Mouse (Mus musculus): ENCODE measurements around the gene Thoc6. TPM values are rescaled to one million over a fixed set of nuclear protein-coding genes. Genes with fewer than 3 reads are reported as not detected.

The Thoc6 gene
- polyA plus RNA-seq, 1 experiment from 2014 or later, result 49.6 TPM

GRCm38 (mm10) chr17:23660117-23660875 is 13.4 kb downstream of the Thoc6 start, which contains the start of gene Bicdl2:
TSS of gene Bicdl2 (plus strand) at chr17:23660506.
- Histone ChIP-seq H3K9me3 (ENCODE audit: low read depth, low read length) (no peaks in the 10 kb centered on the region), H3K4me1 (ENCODE audit: insufficient read depth) (no peaks in the 10 kb centered on the region), H3K27ac (ENCODE audit: low read depth) (no peak within 1 kb of the TSS; the same call in 1 of the 2 replicates), H3K36me3 (ENCODE audit: insufficient read depth) (no peaks in the 10 kb centered on the region), H3K9ac (no peak within 1 kb of the TSS), H3K4me3 (ENCODE audit: low read depth, low read length) (peak within 1 kb of the TSS; percentile 29), H3K4me2 (peak within 1 kb of the TSS; percentile 49), H3K27me3 (ENCODE audit: insufficient read depth, low read length) (peaks cover 22% of the 10 kb centered on the region)
- peak; percentile 87 for TF ChIP-seq CTCF (IDR thresholded peaks at IDR 0.05; ENCODE audit: low read depth)
- ATAC-seq (ENCODE audit: insufficient read depth) (peak; percentile 64), DNase-seq (peak; percentile 70)
- 7% methylated on average over 27 of the region's 27 CpGs for WGBS

- Histone ChIP-seq H3K4me3 (ENCODE audit: low read depth, low read length) (no peak overlapping the region), H3K27ac (ENCODE audit: low read depth) (no peak overlapping the region), H3K4me2 (no peak overlapping the region), H3K36me3 (ENCODE audit: insufficient read depth) (no peaks in the 10 kb centered on the region), H3K9ac (no peak overlapping the region), H3K9me3 (ENCODE audit: low read depth, low read length) (no peaks in the 10 kb centered on the region), H3K27me3 (ENCODE audit: insufficient read depth, low read length) (peaks cover 22% of the 10 kb centered on the region), H3K4me1 (ENCODE audit: insufficient read depth) (no peaks in the 10 kb centered on the region)
- DNase-seq (no peak), ATAC-seq (ENCODE audit: insufficient read depth) (no peak)
- no peak for TF ChIP-seq CTCF (IDR thresholded peaks at IDR 0.05; ENCODE audit: low read depth)
- WGBS, result 79% methylated on average over 3 of the region's 3 CpGs
Observed at GRCm38 (mm10) chr17:23658450-23658849, 15.2 kb downstream of the Thoc6 start.

- no peak overlapping the region for H3K27ac ChIP-seq (ENCODE audit: low read depth)
- H3K9ac ChIP-seq, result no peak overlapping the region
- no peak overlapping the region for H3K4me2 ChIP-seq
- no peaks in the 10 kb centered on the region for H3K36me3 ChIP-seq (ENCODE audit: insufficient read depth)
- DNase-seq, result no peak
- H3K4me1 ChIP-seq (ENCODE audit: insufficient read depth), result no peaks in the 10 kb centered on the region
- no peaks in the 10 kb centered on the region for H3K27me3 ChIP-seq (ENCODE audit: insufficient read depth, low read length)
- ATAC-seq (ENCODE audit: insufficient read depth), result no peak
- TF ChIP-seq CTCF (IDR thresholded peaks at IDR 0.05; ENCODE audit: low read depth), result no peak
- H3K4me3 ChIP-seq (ENCODE audit: low read depth, low read length), result no peak overlapping the region
- no peaks in the 10 kb centered on the region for H3K9me3 ChIP-seq (ENCODE audit: low read depth, low read length)
- 61% methylated on average over 2 of the region's 2 CpGs for WGBS
Observed at GRCm38 (mm10) chr17:23654410-23654809, 19.3 kb downstream of the Thoc6 start.

GRCm38 (mm10) chr17:23654001-23654400 is 19.7 kb downstream of the Thoc6 start:
- WGBS, result 54% methylated on average over 6 of the region's 6 CpGs
- H3K9me3 ChIP-seq (ENCODE audit: low read depth, low read length), result no peaks in the 10 kb centered on the region
- ATAC-seq (ENCODE audit: insufficient read depth) (no peak), DNase-seq (no peak)
- no peaks in the 10 kb centered on the region for H3K36me3 ChIP-seq (ENCODE audit: insufficient read depth)
- H3K4me2 ChIP-seq, result no peak overlapping the region
- no peak overlapping the region for H3K9ac ChIP-seq
- no peak overlapping the region for H3K27ac ChIP-seq (ENCODE audit: low read depth)
- H3K4me1 ChIP-seq (ENCODE audit: insufficient read depth), result no peaks in the 10 kb centered on the region
- no peak for TF ChIP-seq CTCF (IDR thresholded peaks at IDR 0.05; ENCODE audit: low read depth)
- no peaks in the 10 kb centered on the region for H3K27me3 ChIP-seq (ENCODE audit: insufficient read depth, low read length)
- no peak overlapping the region for H3K4me3 ChIP-seq (ENCODE audit: low read depth, low read length)

GRCm38 (mm10) chr17:23653324-23653723 is 20.4 kb downstream of the Thoc6 start:
- no peaks in the 10 kb centered on the region for H3K9me3 ChIP-seq (ENCODE audit: low read depth, low read length)
- no peak overlapping the region for H3K4me3 ChIP-seq (ENCODE audit: low read depth, low read length)
- WGBS, result no CpG with 5 or more reads among the region's 2 CpGs
- DNase-seq (no peak), ATAC-seq (ENCODE audit: insufficient read depth) (no peak)
- no peak for TF ChIP-seq CTCF (IDR thresholded peaks at IDR 0.05; ENCODE audit: low read depth)
- no peak overlapping the region for H3K27ac ChIP-seq (ENCODE audit: low read depth)
- H3K4me2 ChIP-seq, result no peak overlapping the region
- H3K4me1 ChIP-seq (ENCODE audit: insufficient read depth), result no peaks in the 10 kb centered on the region
- no peaks in the 10 kb centered on the region for H3K27me3 ChIP-seq (ENCODE audit: insufficient read depth, low read length)
- no peak overlapping the region for H3K9ac ChIP-seq
- H3K36me3 ChIP-seq (ENCODE audit: insufficient read depth), result no peaks in the 10 kb centered on the region

- Histone ChIP-seq H3K4me1 (ENCODE audit: insufficient read depth) (no peaks in the 10 kb centered on the region), H3K36me3 (ENCODE audit: insufficient read depth) (no peaks in the 10 kb centered on the region), H3K9ac (no peak overlapping the region), H3K9me3 (ENCODE audit: low read depth, low read length) (no peaks in the 10 kb centered on the region), H3K4me3 (ENCODE audit: low read depth, low read length) (no peak overlapping the region), H3K27me3 (ENCODE audit: insufficient read depth, low read length) (0 out of 2 replicates have a peak, but pooled peaks cover 4% of the 10 kb centered on the region), H3K27ac (ENCODE audit: low read depth) (no peak overlapping the region), H3K4me2 (no peak overlapping the region)
- ATAC-seq (ENCODE audit: insufficient read depth) (no peak), DNase-seq (no peak)
- 75% methylated on average over 6 of the region's 6 CpGs for WGBS
- TF ChIP-seq CTCF (IDR thresholded peaks at IDR 0.05; ENCODE audit: low read depth), result no peak
Observed at GRCm38 (mm10) chr17:23651363-23651762, 22.3 kb downstream of the Thoc6 start.

- Histone ChIP-seq H3K4me1 (ENCODE audit: insufficient read depth) (no peaks in the 10 kb centered on the region), H3K36me3 (ENCODE audit: insufficient read depth) (no peaks in the 10 kb centered on the region), H3K4me3 (ENCODE audit: low read depth, low read length) (no peak overlapping the region), H3K4me2 (no peak overlapping the region), H3K27me3 (ENCODE audit: insufficient read depth, low read length) (peaks cover 19% of the 10 kb centered on the region), H3K27ac (ENCODE audit: low read depth) (no peak overlapping the region), H3K9ac (no peak overlapping the region), H3K9me3 (ENCODE audit: low read depth, low read length) (no peaks in the 10 kb centered on the region)
- TF ChIP-seq CTCF (IDR thresholded peaks at IDR 0.05; ENCODE audit: low read depth), result no peak
- 32% methylated on average over 10 of the region's 10 CpGs for WGBS
- ATAC-seq (ENCODE audit: insufficient read depth) (no peak), DNase-seq (peak; percentile 18)
Observed at GRCm38 (mm10) chr17:23645894-23646293, 27.8 kb downstream of the Thoc6 start.

Data from lung, embryonic 14.5 days (tissue).